Mouse (Mus musculus): Measurements from ENCODE around the gene Ppp1ca. TPM values are rescaled to one million over a fixed set of nuclear protein-coding genes. Genes with fewer than 3 reads are reported as not detected.

The Ppp1ca gene
- total and polyA plus RNA-seq, 3 experiments = 270 to 673 (median 565) TPM

- H3K27me3 ChIP-seq (ENCODE audit: insufficient read depth, low read length) = peaks cover 22% of the 10 kb centered on the region
- no peaks in the 10 kb centered on the region for H3K36me3 ChIP-seq (replicated peaks)
- H3K4me3 ChIP-seq (ENCODE audit: low read depth, low read length) = no peak overlapping the region
- TF ChIP-seq POLR2AphosphoS5 (IDR thresholded peaks at IDR 0.05; ENCODE audit: insufficient replicate concordance, low read depth, low read length) = no peak
- no peak for TF ChIP-seq TAL1 (conservative IDR thresholded peaks at IDR 0.05; ENCODE audit: low read depth, low read length)
- no peak for TF ChIP-seq GATA1 (IDR thresholded peaks at IDR 0.05; ENCODE audit: borderline replicate concordance, low read length)
- no peak for TF ChIP-seq CTCF (IDR thresholded peaks at IDR 0.05; ENCODE audit: low read depth, low read length)
- TF ChIP-seq GATA2 (IDR thresholded peaks at IDR 0.05; ENCODE audit: borderline replicate concordance, low read depth, low read length) = no peak
- ATAC-seq (ENCODE audit: extremely low read depth, insufficient number of reproducible peaks, low FRiP score, poor library complexity, severe bottlenecking) = no peak
- DNase-seq (ENCODE audit: low spot score) = no peak
- peaks cover 8% of the 10 kb centered on the region for H3K4me1 ChIP-seq (ENCODE audit: insufficient read depth, low read depth, low read length)
- no peaks in the 10 kb centered on the region for H3K9me3 ChIP-seq (replicated peaks)
Observed at GRCm38 (mm10) chr19:4244775-4245174, 52.9 kb downstream of the Ppp1ca start.

Other genes with a start within 250 kb of the Ppp1ca start
Only the 20 nearest of the 31 such genes appear.
- 29.9 TPM in 1 of 2 replicates, not detected in the other for gene Gstp2, start 146.0 kb upstream of the Ppp1ca start, total RNA-seq (2014; fragmentation: Nextera tagmentation)
- gene Gstp2, start 146.0 kb upstream of the Ppp1ca start, total RNA-seq (2017) = not detected in 2 replicates
- gene Gstp2, start 146.0 kb upstream of the Ppp1ca start, polyA plus RNA-seq (2012) = 0.28 TPM in 1 of 2 replicates, not detected in the other
- gene Gstp3, start 132.5 kb upstream of the Ppp1ca start, total RNA-seq (2014; fragmentation: Nextera tagmentation) = 38.1 and 40.8 TPM in 2 replicates
- 21.0 and 24.6 TPM in 2 replicates for gene Gstp3, start 132.5 kb upstream of the Ppp1ca start, total RNA-seq (2017)
- 5.6 and 9.3 TPM in 2 replicates for gene Gstp3, start 132.5 kb upstream of the Ppp1ca start, polyA plus RNA-seq (2012)
- not detected in 2 replicates for gene Cabp2, start 110.5 kb upstream of the Ppp1ca start, total RNA-seq (2014; fragmentation: Nextera tagmentation)
- gene Cabp2, start 110.5 kb upstream of the Ppp1ca start, total RNA-seq (2017) = not detected in 2 replicates
- gene Cabp2, start 110.5 kb upstream of the Ppp1ca start, polyA plus RNA-seq (2012) = not detected in 2 replicates
- gene Cdk2ap2, start 94.9 kb upstream of the Ppp1ca start, total RNA-seq (2014; fragmentation: Nextera tagmentation) = 36.6 and 40.9 TPM in 2 replicates
- 25.4 and 30.7 TPM in 2 replicates for gene Cdk2ap2, start 94.9 kb upstream of the Ppp1ca start, total RNA-seq (2017)
- gene Cdk2ap2, start 94.9 kb upstream of the Ppp1ca start, polyA plus RNA-seq (2012) = 59.9 and 60.2 TPM in 2 replicates
- 22.2 and 29.9 TPM in 2 replicates for gene Pitpnm1, start 92.1 kb upstream of the Ppp1ca start, total RNA-seq (2014; fragmentation: Nextera tagmentation)
- gene Pitpnm1, start 92.1 kb upstream of the Ppp1ca start, total RNA-seq (2017) = 12.9 and 17.8 TPM in 2 replicates
- gene Pitpnm1, start 92.1 kb upstream of the Ppp1ca start, polyA plus RNA-seq (2012) = 48.7 and 61.2 TPM in 2 replicates
- 36.8 and 39.9 TPM in 2 replicates for gene Aip, start 66.2 kb upstream of the Ppp1ca start, total RNA-seq (2014; fragmentation: Nextera tagmentation)
- 22.3 and 23.9 TPM in 2 replicates for gene Aip, start 66.2 kb upstream of the Ppp1ca start, total RNA-seq (2017)
- 86.6 and 92.9 TPM in 2 replicates for gene Aip, start 66.2 kb upstream of the Ppp1ca start, polyA plus RNA-seq (2012)
- gene Gpr152, start 52.3 kb upstream of the Ppp1ca start, total RNA-seq (2014; fragmentation: Nextera tagmentation) = not detected in 2 replicates
- gene Gpr152, start 52.3 kb upstream of the Ppp1ca start, total RNA-seq (2017) = 0.11 TPM in 1 of 2 replicates, not detected in the other
- gene Gpr152, start 52.3 kb upstream of the Ppp1ca start, polyA plus RNA-seq (2012) = not detected in 2 replicates
- 0.75 TPM in 1 of 2 replicates, not detected in the other for gene Cabp4, start 48.0 kb upstream of the Ppp1ca start, total RNA-seq (2014; fragmentation: Nextera tagmentation)
- gene Cabp4, start 48.0 kb upstream of the Ppp1ca start, total RNA-seq (2017) = 0.11 TPM in 1 of 2 replicates, not detected in the other
- gene Cabp4, start 48.0 kb upstream of the Ppp1ca start, polyA plus RNA-seq (2012) = 0.03 TPM in 1 of 2 replicates, not detected in the other
- gene Coro1b, start 43.4 kb upstream of the Ppp1ca start, total RNA-seq (2014; fragmentation: Nextera tagmentation) = 325 and 345 TPM in 2 replicates
- 157 and 189 TPM in 2 replicates for gene Coro1b, start 43.4 kb upstream of the Ppp1ca start, total RNA-seq (2017)
- 134 and 177 TPM in 2 replicates for gene Coro1b, start 43.4 kb upstream of the Ppp1ca start, polyA plus RNA-seq (2012)
- gene Ptprcap, start 38.5 kb upstream of the Ppp1ca start, total RNA-seq (2014; fragmentation: Nextera tagmentation) = 88.5 and 107 TPM in 2 replicates
- gene Ptprcap, start 38.5 kb upstream of the Ppp1ca start, total RNA-seq (2017) = 34.6 and 52.7 TPM in 2 replicates
- 261 and 272 TPM in 2 replicates for gene Ptprcap, start 38.5 kb upstream of the Ppp1ca start, polyA plus RNA-seq (2012)
- 23.1 and 31.5 TPM in 2 replicates for gene Rps6kb2, start 28.7 kb upstream of the Ppp1ca start, total RNA-seq (2014; fragmentation: Nextera tagmentation)
- 16.1 and 23.6 TPM in 2 replicates for gene Rps6kb2, start 28.7 kb upstream of the Ppp1ca start, total RNA-seq (2017)
- 73.4 and 78.6 TPM in 2 replicates for gene Rps6kb2, start 28.7 kb upstream of the Ppp1ca start, polyA plus RNA-seq (2012)
- gene Carns1, start 16.6 kb upstream of the Ppp1ca start, total RNA-seq (2014; fragmentation: Nextera tagmentation) = 1.2 and 3.2 TPM in 2 replicates
- 0.17 and 0.55 TPM in 2 replicates for gene Carns1, start 16.6 kb upstream of the Ppp1ca start, total RNA-seq (2017)
- gene Carns1, start 16.6 kb upstream of the Ppp1ca start, polyA plus RNA-seq (2012) = 0.37 and 0.48 TPM in 2 replicates
- 12.8 and 13.0 TPM in 2 replicates for gene Tbc1d10c, start 781 bp upstream of the Ppp1ca start, total RNA-seq (2014; fragmentation: Nextera tagmentation)
- gene Tbc1d10c, start 781 bp upstream of the Ppp1ca start, total RNA-seq (2017) = 21.9 and 26.7 TPM in 2 replicates
- gene Tbc1d10c, start 781 bp upstream of the Ppp1ca start, polyA plus RNA-seq (2012) = 32.8 and 36.0 TPM in 2 replicates
- gene Rad9a, start 9.6 kb downstream of the Ppp1ca start, total RNA-seq (2014; fragmentation: Nextera tagmentation) = 61.9 and 93.9 TPM in 2 replicates
- gene Rad9a, start 9.6 kb downstream of the Ppp1ca start, total RNA-seq (2017) = 27.5 and 29.2 TPM in 2 replicates
- gene Rad9a, start 9.6 kb downstream of the Ppp1ca start, polyA plus RNA-seq (2012) = 31.3 and 33.6 TPM in 2 replicates
- gene Clcf1, start 22.2 kb downstream of the Ppp1ca start, total RNA-seq (2014; fragmentation: Nextera tagmentation) = not detected in 2 replicates
- 0.06 and 0.27 TPM in 2 replicates for gene Clcf1, start 22.2 kb downstream of the Ppp1ca start, total RNA-seq (2017)
- not detected in 2 replicates for gene Clcf1, start 22.2 kb downstream of the Ppp1ca start, polyA plus RNA-seq (2012)
- gene AC109138.7, start 22.3 kb downstream of the Ppp1ca start, total RNA-seq (2014; fragmentation: Nextera tagmentation) = not detected in 2 replicates
- not detected in 2 replicates for gene AC109138.7, start 22.3 kb downstream of the Ppp1ca start, total RNA-seq (2017)
- 35.4 TPM in 1 of 2 replicates, not detected in the other for gene AC109138.7, start 22.3 kb downstream of the Ppp1ca start, polyA plus RNA-seq (2012)
- gene Pold4, start 39.8 kb downstream of the Ppp1ca start, total RNA-seq (2014; fragmentation: Nextera tagmentation) = 98.6 and 104 TPM in 2 replicates
- 66.2 and 89.1 TPM in 2 replicates for gene Pold4, start 39.8 kb downstream of the Ppp1ca start, total RNA-seq (2017)
- gene Pold4, start 39.8 kb downstream of the Ppp1ca start, polyA plus RNA-seq (2012) = 26.4 and 37.1 TPM in 2 replicates
- gene Ssh3, start 77.1 kb downstream of the Ppp1ca start, total RNA-seq (2014; fragmentation: Nextera tagmentation) = 1.9 and 2.3 TPM in 2 replicates
- 5.8 and 8.9 TPM in 2 replicates for gene Ssh3, start 77.1 kb downstream of the Ppp1ca start, total RNA-seq (2017)
- 0.30 and 0.32 TPM in 2 replicates for gene Ssh3, start 77.1 kb downstream of the Ppp1ca start, polyA plus RNA-seq (2012)
- 3.0 and 5.9 TPM in 2 replicates for gene Ankrd13d, start 91.1 kb downstream of the Ppp1ca start, total RNA-seq (2014; fragmentation: Nextera tagmentation)
- 2.3 and 3.4 TPM in 2 replicates for gene Ankrd13d, start 91.1 kb downstream of the Ppp1ca start, total RNA-seq (2017)
- gene Ankrd13d, start 91.1 kb downstream of the Ppp1ca start, polyA plus RNA-seq (2012) = 0.95 and 1.1 TPM in 2 replicates
- gene Grk2, start 114.2 kb downstream of the Ppp1ca start, total RNA-seq (2014; fragmentation: Nextera tagmentation) = 141 and 149 TPM in 2 replicates
- 225 and 341 TPM in 2 replicates for gene Grk2, start 114.2 kb downstream of the Ppp1ca start, total RNA-seq (2017)
- 335 and 342 TPM in 2 replicates for gene Grk2, start 114.2 kb downstream of the Ppp1ca start, polyA plus RNA-seq (2012)

All from G1E (cell line).